Comparison of ENCODE assay signal across 12 mouse cellular contexts in genomic region chr10:4618686-4619085, GRCm38 (mm10). TPM values are rescaled to one million over a fixed set of nuclear protein-coding genes. Genes with fewer than 3 reads are reported as not detected.
DNase-seq lines count a peak whose midpoint lies in the region; ATAC-seq lines count a peak whose summit lies in the region.
"Had no signal": no experiment of that assay in that cellular context is flagged by ENCODE, and none has a peak within 500 bp of the region (broad histone marks: within the 10 kb centered on the region; RNA-seq: fewer than 3 reads in every experiment).

No protein-coding gene starts in this region.

- DNase-seq in lung, adult 18-20 months: no peak
- DNase-seq in left cerebral cortex, adult 11 months (ENCODE audit: low spot score): no peak
- DNase-seq: cerebellum, postnatal 10 days; right cerebral cortex, postnatal 14 days had no signal

- peak; percentile 23 for ATAC-seq in lung, embryonic 16.5 days (ENCODE audit: low read depth)
- ATAC-seq in intestine, embryonic 16.5 days: 0 out of 2 replicates have a peak, but pooled peaks have one; percentile 36
- ATAC-seq in kidney, embryonic 15.5 days (replicated peaks; ENCODE audit: low FRiP score): peak; percentile 76
- ATAC-seq in stomach, embryonic 14.5 days (ENCODE audit: insufficient number of reproducible peaks, insufficient read depth, low FRiP score, low read depth): peak; percentile 43; the same call in 1 of the 2 replicates
- no peak for ATAC-seq in midbrain, embryonic 13.5 days

- no peaks in the 10 kb centered on the region for H3K4me1 ChIP-seq in lung, embryonic 16.5 days (replicated peaks; ENCODE audit: control insufficient read depth, insufficient read depth, low read length)
- peaks cover 6% of the 10 kb centered on the region; the same call in 1 of the 2 replicates for H3K4me1 ChIP-seq in intestine, embryonic 16.5 days (ENCODE audit: control insufficient read depth, insufficient read depth, low read length)
- H3K4me1 ChIP-seq in kidney, embryonic 15.5 days: peaks cover 30% of the 10 kb centered on the region
- no peaks in the 10 kb centered on the region for H3K4me1 ChIP-seq in stomach, embryonic 14.5 days (ENCODE audit: control insufficient read depth, insufficient read depth, low read length)
- H3K4me1 ChIP-seq in midbrain, embryonic 13.5 days (replicated peaks): no peaks in the 10 kb centered on the region
- H3K4me1 ChIP-seq: heart, embryonic 13.5 days; hindbrain, embryonic 10.5 days had no signal

- H3K4me3 ChIP-seq in lung, embryonic 16.5 days (ENCODE audit: low read length): no peak overlapping the region
- no peak overlapping the region for H3K4me3 ChIP-seq in intestine, embryonic 16.5 days (ENCODE audit: low read length)
- no peak overlapping the region for H3K4me3 ChIP-seq in kidney, embryonic 15.5 days (replicated peaks)
- H3K4me3 ChIP-seq in stomach, embryonic 14.5 days (ENCODE audit: low read depth, low read length): no peak overlapping the region
- no peak overlapping the region for H3K4me3 ChIP-seq in midbrain, embryonic 13.5 days (replicated peaks)
- H3K4me3 ChIP-seq: heart, embryonic 13.5 days; hindbrain, embryonic 10.5 days had no signal

- no peak overlapping the region for H3K4me2 ChIP-seq in lung, embryonic 16.5 days (ENCODE audit: low read depth, low read length)
- no peak overlapping the region for H3K4me2 ChIP-seq in intestine, embryonic 16.5 days (ENCODE audit: low read depth, low read length)
- H3K4me2 ChIP-seq in kidney, embryonic 15.5 days: no peak overlapping the region
- no peak overlapping the region for H3K4me2 ChIP-seq in stomach, embryonic 14.5 days (replicated peaks; ENCODE audit: low read depth, low read length)
- no peak overlapping the region for H3K4me2 ChIP-seq in midbrain, embryonic 13.5 days (replicated peaks)
- H3K4me2 ChIP-seq: heart, embryonic 13.5 days had no signal

- no peaks in the 10 kb centered on the region for H3K27me3 ChIP-seq in lung, embryonic 16.5 days (ENCODE audit: control insufficient read depth, insufficient read depth, low read depth, low read length)
- H3K27me3 ChIP-seq in intestine, embryonic 16.5 days (replicated peaks; ENCODE audit: control insufficient read depth, insufficient read depth, low read length): no peaks in the 10 kb centered on the region
- no peaks in the 10 kb centered on the region for H3K27me3 ChIP-seq in kidney, embryonic 15.5 days
- H3K27me3 ChIP-seq in stomach, embryonic 14.5 days (ENCODE audit: control insufficient read depth, insufficient read depth, low read length): no peaks in the 10 kb centered on the region
- H3K27me3 ChIP-seq in midbrain, embryonic 13.5 days: no peaks in the 10 kb centered on the region
- H3K27me3 ChIP-seq: heart, embryonic 13.5 days had no signal

- no peaks in the 10 kb centered on the region for H3K9me3 ChIP-seq in lung, embryonic 16.5 days (ENCODE audit: control insufficient read depth, low read length)
- no peaks in the 10 kb centered on the region for H3K9me3 ChIP-seq in intestine, embryonic 16.5 days (ENCODE audit: control insufficient read depth, low read length)
- H3K9me3 ChIP-seq in kidney, embryonic 15.5 days (replicated peaks): no peaks in the 10 kb centered on the region
- H3K9me3 ChIP-seq in stomach, embryonic 14.5 days (ENCODE audit: control insufficient read depth, low read depth, low read length): no peaks in the 10 kb centered on the region
- no peaks in the 10 kb centered on the region for H3K9me3 ChIP-seq in midbrain, embryonic 13.5 days
- H3K9me3 ChIP-seq: heart, embryonic 13.5 days; hindbrain, embryonic 10.5 days had no signal

- H3K9ac ChIP-seq in lung, embryonic 16.5 days (ENCODE audit: low read length): no peak overlapping the region
- no peak overlapping the region for H3K9ac ChIP-seq in intestine, embryonic 16.5 days (ENCODE audit: low read depth, low read length)
- H3K9ac ChIP-seq in kidney, embryonic 15.5 days: no peak overlapping the region
- H3K9ac ChIP-seq in stomach, embryonic 14.5 days (replicated peaks; ENCODE audit: low read depth, low read length): no peak overlapping the region
- H3K9ac ChIP-seq in midbrain, embryonic 13.5 days (replicated peaks): no peak overlapping the region
- H3K9ac ChIP-seq: heart, embryonic 13.5 days; liver, embryonic 14.5 days had no signal

- H3K36me3 ChIP-seq in lung, embryonic 16.5 days (ENCODE audit: control insufficient read depth, insufficient read depth, low read length): no peaks in the 10 kb centered on the region
- no peaks in the 10 kb centered on the region for H3K36me3 ChIP-seq in intestine, embryonic 16.5 days (ENCODE audit: control insufficient read depth, insufficient read depth, low read length)
- no peaks in the 10 kb centered on the region for H3K36me3 ChIP-seq in kidney, embryonic 15.5 days
- H3K36me3 ChIP-seq in stomach, embryonic 14.5 days (ENCODE audit: control insufficient read depth, insufficient read depth, low read length): no peaks in the 10 kb centered on the region
- H3K36me3 ChIP-seq in midbrain, embryonic 13.5 days: no peaks in the 10 kb centered on the region
- H3K36me3 ChIP-seq: heart, embryonic 13.5 days; hindbrain, embryonic 10.5 days had no signal

- H3K27ac ChIP-seq in lung, embryonic 16.5 days (ENCODE audit: low read length): no peak overlapping the region
- H3K27ac ChIP-seq in intestine, embryonic 16.5 days (ENCODE audit: low read length): no peak overlapping the region
- peak overlapping the region; percentile 54 for H3K27ac ChIP-seq in kidney, embryonic 15.5 days
- H3K27ac ChIP-seq in stomach, embryonic 14.5 days (ENCODE audit: low read length): no peak overlapping the region
- no peak overlapping the region for H3K27ac ChIP-seq in midbrain, embryonic 13.5 days
- H3K27ac ChIP-seq: heart, embryonic 13.5 days; hindbrain, embryonic 10.5 days; liver, embryonic 14.5 days had no signal

- 46% methylated on average over 5 of the region's 5 CpGs for WGBS in lung, embryonic 16.5 days
- 62% methylated on average over 5 of the region's 5 CpGs for WGBS in intestine, embryonic 16.5 days
- 37% methylated on average over 5 of the region's 5 CpGs for WGBS in kidney, embryonic 15.5 days
- 50% methylated on average over 5 of the region's 5 CpGs for WGBS in stomach, embryonic 14.5 days
- WGBS in midbrain, embryonic 13.5 days: 86% methylated on average over 5 of the region's 5 CpGs

RNA-seq across cellular contexts. Expression of gene Esr1, which starts 7.3 kb away (rescaled TPM):
- polyA plus RNA-seq in lung, embryonic 16.5 days (2015; fragmentation: Nextera tagmentation; extraction: Ambion mirVana): 0.36 and 0.54 TPM in 2 replicates
- 0.37 and 0.55 TPM in 2 replicates for polyA plus RNA-seq in intestine, embryonic 16.5 days (2015; fragmentation: Nextera tagmentation; extraction: Ambion mirVana)
- polyA plus RNA-seq in kidney, embryonic 15.5 days (2015; fragmentation: Nextera tagmentation; extraction: Ambion mirVana): 1.9 and 2.2 TPM in 2 replicates
- polyA plus RNA-seq in stomach, embryonic 14.5 days (2014; fragmentation: Nextera tagmentation; extraction: Ambion mirVana): 0.68 and 0.86 TPM in 2 replicates
- 0.10 and 0.12 TPM in 2 replicates for polyA plus RNA-seq in midbrain, embryonic 13.5 days (2015; fragmentation: Nextera tagmentation; extraction: Ambion mirVana)
